Mouse (Mus musculus): ENCODE measurements around the gene Vcpkmt. TPM values are rescaled to one million over a fixed set of nuclear protein-coding genes. Genes with fewer than 3 reads are reported as not detected.

The Vcpkmt gene
- total and polyA plus RNA-seq, 3 experiments = 18.8 to 43.1 TPM; not detected in 1

GRCm38 (mm10) chr12:69537243-69537674, 45.6 kb downstream of the Vcpkmt start:
- H3K4me1 ChIP-seq (ENCODE audit: control insufficient read depth in 1 of 2, insufficient read depth in 2 of 2, low read length in 2 of 2) = peaks cover 13 to 43% of the 10 kb centered on the region in 2 experiments
- peaks cover 0 to 30% of the 10 kb centered on the region in 2 experiments; a peak in 2 of 4 replicates for H3K36me3 ChIP-seq (ENCODE audit: control insufficient read depth in 1 of 2, insufficient read depth in 2 of 2, low read length in 2 of 2)
- H3K9ac ChIP-seq (ENCODE audit: control insufficient read depth, low read depth, low read length, poor library complexity, severe bottlenecking) = peak overlapping the region; percentile 23
- TF ChIP-seq BHLHE40 (IDR thresholded peaks at IDR 0.05; ENCODE audit: borderline replicate concordance, low read depth, low read length) (no peak), HCFC1 (IDR thresholded peaks at IDR 0.05; ENCODE audit: low read depth, low read length) (no peak), POLR2AphosphoS2 (IDR thresholded peaks at IDR 0.05; ENCODE audit: low read length) (no peak), ZMIZ1 (IDR thresholded peaks at IDR 0.05; ENCODE audit: low read depth, low read length) (no peak), MXI1 (IDR thresholded peaks at IDR 0.05; ENCODE audit: low read depth, low read length) (no peak), CHD1 (IDR thresholded peaks at IDR 0.05; ENCODE audit: low read depth, low read length) (no peak), MEF2A (IDR thresholded peaks at IDR 0.05; ENCODE audit: extremely low read depth, insufficient replicate concordance, low read depth, low read length, poor library complexity, severe bottlenecking) (no peak), ELF1 (IDR thresholded peaks at IDR 0.05; ENCODE audit: low read depth, low read length) (no peak), MAFK (IDR thresholded peaks at IDR 0.05; ENCODE audit: borderline replicate concordance, low read depth, low read length) (no peak), TCF12 (IDR thresholded peaks at IDR 0.05; ENCODE audit: low read depth, low read length) (no peak), NELFE (IDR thresholded peaks at IDR 0.05; ENCODE audit: low read depth, low read length) (no peak), MAZ (IDR thresholded peaks at IDR 0.05; ENCODE audit: low read depth, low read length) (no peak)
- H3K79me2 ChIP-seq (ENCODE audit: control insufficient read depth, insufficient read depth, low read length, poor library complexity) = no peaks in the 10 kb centered on the region; the same call in 1 of the 2 replicates
- H3K4me3 ChIP-seq (ENCODE audit: control insufficient read depth in 1 of 2, insufficient read depth in 1 of 2, low read depth in 2 of 2, low read length in 2 of 2) = peak overlapping the region in 1 of 2 experiments; percentile 26; a peak in 1 of 4 replicates
- no peak for DNase-seq (ENCODE audit: low read depth, low spot score)
- H3K27me3 ChIP-seq (ENCODE audit: control insufficient read depth in 1 of 2, insufficient read depth in 2 of 2, low read length in 2 of 2) = no peaks in the 10 kb centered on the region
- H3K27ac ChIP-seq (ENCODE audit: control insufficient read depth, low read depth, low read length) = peak overlapping the region; percentile 89
- H3K9me3 ChIP-seq (replicated peaks; ENCODE audit: insufficient read depth, low read length) = no peaks in the 10 kb centered on the region

- Histone ChIP-seq H3K4me1 (ENCODE audit: control insufficient read depth in 1 of 2, insufficient read depth in 2 of 2, low read length in 2 of 2) (peaks cover 13 to 38% of the 10 kb centered on the region in 2 experiments), H3K27ac (ENCODE audit: control insufficient read depth, low read depth, low read length) (peak overlapping the region; percentile 89), H3K27me3 (ENCODE audit: control insufficient read depth in 1 of 2, insufficient read depth in 2 of 2, low read length in 2 of 2) (no peaks in the 10 kb centered on the region), H3K4me3 (ENCODE audit: control insufficient read depth in 1 of 2, insufficient read depth in 1 of 2, low read depth in 2 of 2, low read length in 2 of 2) (no peak overlapping the region), H3K9me3 (replicated peaks; ENCODE audit: insufficient read depth, low read length) (no peaks in the 10 kb centered on the region), H3K36me3 (ENCODE audit: control insufficient read depth in 1 of 2, insufficient read depth in 2 of 2, low read length in 2 of 2) (peaks cover 0 to 26% of the 10 kb centered on the region in 2 experiments; a peak in 2 of 4 replicates), H3K79me2 (ENCODE audit: control insufficient read depth, insufficient read depth, low read length, poor library complexity) (no peaks in the 10 kb centered on the region; the same call in 1 of the 2 replicates), H3K9ac (ENCODE audit: control insufficient read depth, low read depth, low read length, poor library complexity, severe bottlenecking) (no peak overlapping the region)
- DNase-seq (ENCODE audit: low read depth, low spot score) = no peak
- TF ChIP-seq CTCF (IDR thresholded peaks at IDR 0.05 in 2 of 3, conservative IDR thresholded peaks at IDR 0.05 in 1 of 3; ENCODE audit: control insufficient read depth in 1 of 3, insufficient read depth in 1 of 3, low read depth in 2 of 3, low read length in 3 of 3, poor library complexity in 1 of 3, severe bottlenecking in 1 of 3) (no peak), MAFK (IDR thresholded peaks at IDR 0.05; ENCODE audit: borderline replicate concordance, low read depth, low read length) (no peak), HCFC1 (IDR thresholded peaks at IDR 0.05; ENCODE audit: low read depth, low read length) (no peak), UBTF (IDR thresholded peaks at IDR 0.05; ENCODE audit: borderline replicate concordance, insufficient read depth, low read depth, low read length) (no peak), GATA1 (IDR thresholded peaks at IDR 0.05; ENCODE audit: low read depth, low read length) (no peak), NELFE (IDR thresholded peaks at IDR 0.05; ENCODE audit: low read depth, low read length) (no peak), MAX (IDR thresholded peaks at IDR 0.05; ENCODE audit: low read length) (no peak), ZKSCAN1 (IDR thresholded peaks at IDR 0.05; ENCODE audit: low read depth, low read length) (no peak), CHD2 (IDR thresholded peaks at IDR 0.05; ENCODE audit: low read length) (no peak)
Observed at GRCm38 (mm10) chr12:69536616-69537242, 46.1 kb downstream of the Vcpkmt start.
